Comparison of ENCODE assay signal across 9 mouse cellular contexts in genomic region chr16:36069819-36070575, GRCm38 (mm10). TPM values are rescaled to one million over a fixed set of nuclear protein-coding genes. Genes with fewer than 3 reads are reported as not detected.
DNase-seq lines count a peak whose midpoint lies in the region; ATAC-seq and TF ChIP-seq lines count a peak whose summit lies in the region.
"Had no signal": no experiment of that assay in that cellular context is flagged by ENCODE, and none has a peak within 500 bp of the region (broad histone marks: within the 10 kb centered on the region; RNA-seq: fewer than 3 reads in every experiment).

No protein-coding gene starts in this region.

- H3K36me3 ChIP-seq in limb, embryonic 15.5 days, result no peaks in the 10 kb centered on the region

- no peaks in the 10 kb centered on the region for H3K27me3 ChIP-seq in cerebellum, adult 2 months (ENCODE audit: control insufficient read depth, insufficient read depth, low read length)
- H3K27me3 ChIP-seq in limb, embryonic 15.5 days, result no peaks in the 10 kb centered on the region

- 0 out of 2 replicates have a peak overlapping the region, but pooled peaks have one; percentile 82 for H3K9ac ChIP-seq in limb, embryonic 15.5 days

- DNase-seq in cerebellum, adult 2 months, result no peak
- no peak for DNase-seq in cerebellum, postnatal 10 days
- peak; percentile 14 for DNase-seq in 3134 (ENCODE audit: extremely low read depth, insufficient read length, low spot score)
- no peak for DNase-seq in thymus, postnatal 4 days
- no peak for DNase-seq in left cerebral cortex, adult 8-10 months (ENCODE audit: low spot score in 2 of 2)
- DNase-seq in frontal cortex, postnatal 25 days (ENCODE audit: low spot score in 2 of 2), result no peak
- DNase-seq: spleen, adult 18-20 months had no signal

- peak overlapping the region; percentile 54 for H3K4me2 ChIP-seq in limb, embryonic 15.5 days

- TF ChIP-seq POLR2A in cerebellum, adult 2 months (IDR thresholded peaks at IDR 0.05; ENCODE audit: borderline replicate concordance, insufficient read depth, low read length), result no peak
- 0 out of 2 replicates have a peak, but pooled peaks have one; percentile 5 for TF ChIP-seq POLR2A in embryonic fibroblast, embryonic 13.5 days (IDR thresholded peaks at IDR 0.05; ENCODE audit: low read depth, low read length)

- H3K9me3 ChIP-seq in limb, embryonic 15.5 days, result no peaks in the 10 kb centered on the region

- 24% methylated on average over 9 of the region's 9 CpGs for whole genome bisulfite sequencing in cerebellum, adult 2 months
- WGBS in limb, embryonic 15.5 days, result 20% methylated on average over 9 of the region's 9 CpGs

- no peak overlapping the region for H3K27ac ChIP-seq in cerebellum, adult 2 months (ENCODE audit: insufficient read depth, low read length)
- no peak overlapping the region for H3K27ac ChIP-seq in embryonic fibroblast, embryonic 13.5 days (ENCODE audit: insufficient read depth, low read length)
- no peak overlapping the region for H3K27ac ChIP-seq in limb, embryonic 15.5 days

- no peak for ATAC-seq in limb, embryonic 15.5 days (ENCODE audit: insufficient number of reproducible peaks, low FRiP score, low TSS enrichment, low read depth)

- TF ChIP-seq CTCF in cerebellum, adult 2 months (IDR thresholded peaks at IDR 0.05; ENCODE audit: borderline replicate concordance, insufficient read depth, low read depth, low read length), result no peak
- no peak for TF ChIP-seq CTCF in embryonic fibroblast, embryonic 13.5 days (IDR thresholded peaks at IDR 0.05; ENCODE audit: borderline replicate concordance, insufficient read depth, low read length)

- H3K4me1 ChIP-seq in cerebellum, adult 2 months (ENCODE audit: control insufficient read depth, insufficient read depth, low read length), result no peaks in the 10 kb centered on the region; the same call in 1 of the 2 replicates
- H3K4me1 ChIP-seq in embryonic fibroblast, embryonic 13.5 days (ENCODE audit: control insufficient read depth, insufficient read depth, low read length), result peaks cover 5% of the 10 kb centered on the region; the same call in 1 of the 2 replicates
- H3K4me1 ChIP-seq in limb, embryonic 15.5 days, result peaks cover 27% of the 10 kb centered on the region

- peak overlapping the region; percentile 26 for H3K4me3 ChIP-seq in cerebellum, adult 2 months (replicated peaks; ENCODE audit: insufficient read depth, low read depth, low read length)
- H3K4me3 ChIP-seq in embryonic fibroblast, embryonic 13.5 days (ENCODE audit: insufficient read depth, low read length), result peak overlapping the region; percentile 97
- H3K4me3 ChIP-seq in limb, embryonic 15.5 days, result peak overlapping the region; percentile 86

RNA-seq across cellular contexts. Expression of gene Fam162a, which starts 1.4 kb away (rescaled TPM):
- polyA plus RNA-seq in cerebellum, adult 2 months (2012; rRNA removed), result 163 and 166 TPM in 2 replicates
- polyA plus RNA-seq in embryonic fibroblast, embryonic 13.5 days (2011; ENCODE audit: insufficient read length, low read depth, missing spikeins), result 220 and 237 TPM in 2 replicates
- 729 and 794 TPM in 2 replicates for polyA plus RNA-seq in limb, embryonic 15.5 days (2015; fragmentation: Nextera tagmentation; extraction: Ambion mirVana)
- total RNA-seq in left cerebral cortex, adult 8-10 months (2022), result 10 to 100 TPM; 51.3 to 65.8 (median 62.1) TPM

RNA-seq across cellular contexts. Expression of gene Ccdc58, which starts 1.5 kb away (rescaled TPM):
- polyA plus RNA-seq in cerebellum, adult 2 months (2012; rRNA removed), result 19.2 and 20.5 TPM in 2 replicates
- polyA plus RNA-seq in embryonic fibroblast, embryonic 13.5 days (2011; ENCODE audit: insufficient read length, low read depth, missing spikeins), result 85.6 and 95.9 TPM in 2 replicates
- polyA plus RNA-seq in limb, embryonic 15.5 days (2015; fragmentation: Nextera tagmentation; extraction: Ambion mirVana), result 80.8 and 85.0 TPM in 2 replicates
- total RNA-seq in left cerebral cortex, adult 8-10 months (2022), result 10 to 100 TPM; 15.4 to 22.0 (median 19.1) TPM

RNA-seq across cellular contexts. Expression of gene Wdr5b, which starts 29.0 kb away (rescaled TPM):
- 5.1 and 6.4 TPM in 2 replicates for polyA plus RNA-seq in cerebellum, adult 2 months (2012; rRNA removed)
- 3.2 and 4.8 TPM in 2 replicates for polyA plus RNA-seq in embryonic fibroblast, embryonic 13.5 days (2011; ENCODE audit: insufficient read length, low read depth, missing spikeins)
- 9.7 and 10.6 TPM in 2 replicates for polyA plus RNA-seq in limb, embryonic 15.5 days (2015; fragmentation: Nextera tagmentation; extraction: Ambion mirVana)
- 1 to 10 TPM; 4.4 to 5.3 (median 5.1) TPM for total RNA-seq in left cerebral cortex, adult 8-10 months (2022)

Comparison
In these comparisons a context has a peak if more than half of its experiments do, and no peak if none do; other contexts are left out.
1. H3K4me3 ChIP-seq: peak in every context shown above with its lines; median percentile 97 in embryonic fibroblast, embryonic 13.5 days; 86 in limb, embryonic 15.5 days; 26 in cerebellum, adult 2 months.